Mouse (Mus musculus): ENCODE data around the gene Il23a.
"Not testable (repeated sequence)": the region's sequence is repeated elsewhere in the genome, so short reads cannot be mapped to it uniquely, and the experiment has no call there.

Il23a gene

DNA sequence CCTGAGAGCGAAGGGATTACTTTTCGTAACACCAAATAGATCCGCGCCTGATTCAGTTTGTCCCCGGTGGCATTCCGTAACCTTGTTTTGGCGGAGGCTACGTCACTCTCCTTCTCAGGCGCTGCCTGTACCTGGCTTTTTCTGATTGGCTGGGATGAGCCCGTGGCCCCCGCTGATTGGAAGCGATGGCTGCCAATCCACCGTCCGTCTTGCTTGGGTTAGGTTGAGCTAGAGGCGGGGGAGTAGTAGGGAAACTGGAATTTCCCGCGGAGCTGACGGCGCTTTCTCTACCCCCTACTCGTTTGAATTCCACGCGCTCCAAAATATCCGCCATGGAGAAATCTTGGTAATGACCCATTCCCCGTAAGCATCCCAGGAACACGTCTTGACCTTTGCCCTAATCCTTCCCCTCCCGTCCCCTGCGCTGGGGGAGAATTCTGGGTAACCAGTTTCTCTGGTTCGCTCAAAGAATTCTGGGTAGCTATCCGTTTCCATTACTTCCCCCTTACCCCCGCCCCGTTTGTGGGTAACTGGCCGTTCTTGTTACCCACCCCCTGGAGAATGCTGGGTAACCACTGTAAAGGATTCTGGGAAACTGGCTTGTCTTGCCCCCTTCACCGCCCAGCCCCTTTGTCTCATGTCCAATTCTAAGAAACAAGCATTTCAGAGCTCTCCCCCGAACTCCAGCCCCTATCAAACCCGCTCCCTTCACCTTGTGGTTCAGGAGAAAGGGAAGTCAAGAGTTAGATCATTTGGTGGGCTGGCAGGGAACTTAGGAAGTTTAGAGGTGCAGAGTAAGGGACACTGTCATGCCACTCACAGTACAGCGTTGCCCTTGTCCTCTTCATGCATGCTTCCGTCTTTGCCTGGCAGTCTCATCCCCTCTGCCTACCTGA lies 4.8 kb upstream of the Il23a start, which contains the start of gene Pan2:
TSS of gene Pan2 (plus strand) at position 210 of the 896 bp plus-strand sequence.
- peak; percentile 100 for DNase-seq

DNA sequence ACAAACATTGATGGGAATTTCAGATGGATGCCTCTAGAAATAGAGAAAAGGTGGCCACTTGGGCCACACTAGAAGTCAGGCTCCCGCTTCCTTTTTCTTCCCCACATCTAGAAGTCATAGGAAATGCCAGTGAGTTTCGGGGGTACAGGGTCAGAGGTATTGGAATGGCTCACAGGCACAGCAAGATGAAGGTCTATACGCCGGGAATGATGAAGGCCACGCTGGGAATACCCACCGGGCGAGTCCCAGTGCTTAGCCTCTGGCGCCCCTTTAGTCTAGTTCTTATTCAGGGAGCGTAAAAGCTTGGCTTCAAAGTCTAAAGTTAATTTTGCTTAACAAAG lies 4.2 kb upstream of the Il23a start:
- DNase-seq, result no peak

DNA sequence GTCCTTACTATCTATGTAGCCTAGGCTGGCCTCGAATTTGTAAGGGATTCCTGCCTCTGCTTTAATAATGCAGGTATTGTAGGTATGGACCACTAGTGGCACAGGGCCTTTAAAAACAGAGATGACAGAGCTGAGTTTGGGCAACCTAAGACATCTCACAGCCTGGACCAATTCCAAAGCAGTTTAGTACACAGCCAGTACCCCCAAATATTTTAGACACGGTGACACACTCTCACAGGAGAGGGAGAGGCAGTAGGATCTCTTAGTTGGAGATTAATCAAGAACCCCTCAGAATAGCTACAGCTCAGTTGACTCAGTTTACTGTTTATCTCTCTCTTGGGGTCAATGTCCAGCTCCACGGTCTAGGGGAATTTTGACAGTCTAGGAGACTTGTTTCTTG lies 3.8 kb upstream of the Il23a start:
- no peak for DNase-seq

DNA sequence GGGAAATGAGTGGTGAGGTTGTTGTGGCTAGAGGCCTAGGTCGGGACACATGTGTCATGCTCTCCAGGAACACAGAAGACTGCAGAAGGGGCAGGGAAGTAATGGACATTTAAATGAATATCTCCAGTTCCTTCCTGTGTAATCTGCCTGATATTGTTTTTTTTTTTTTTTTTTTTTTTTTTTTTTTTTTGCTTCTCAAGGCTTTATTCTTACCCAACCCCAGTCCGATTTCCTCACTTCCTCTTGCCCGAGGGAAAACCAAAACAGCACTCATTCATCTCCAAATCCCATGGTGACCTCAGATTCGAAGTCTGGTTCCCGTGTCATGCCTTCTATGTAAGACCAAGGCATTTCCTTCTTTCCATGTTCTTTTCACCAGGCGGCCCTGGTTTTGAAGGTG lies 309 bp downstream of the Il23a start:
- DNase-seq, result no peak

DNA sequence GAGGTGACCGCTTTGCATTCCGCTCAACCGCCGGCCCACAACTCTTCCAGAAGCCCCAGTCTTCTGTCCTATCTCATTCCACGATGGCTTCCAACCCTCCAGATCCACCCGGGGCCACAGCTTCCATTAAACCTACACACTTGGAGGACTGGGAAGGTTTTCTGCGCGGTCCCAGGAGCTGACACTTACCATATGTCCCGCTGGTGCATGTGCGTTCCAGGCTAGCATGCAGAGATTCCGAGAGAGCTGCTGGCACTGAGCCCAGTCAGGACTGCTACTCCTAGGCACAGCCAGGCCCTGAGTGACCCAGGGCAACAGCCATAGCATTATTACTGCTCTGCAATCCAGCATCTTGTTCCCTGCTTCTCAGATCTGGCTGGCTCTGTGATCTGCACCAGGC lies 930 bp downstream of the Il23a start:
- DNase-seq, result no peak

DNA sequence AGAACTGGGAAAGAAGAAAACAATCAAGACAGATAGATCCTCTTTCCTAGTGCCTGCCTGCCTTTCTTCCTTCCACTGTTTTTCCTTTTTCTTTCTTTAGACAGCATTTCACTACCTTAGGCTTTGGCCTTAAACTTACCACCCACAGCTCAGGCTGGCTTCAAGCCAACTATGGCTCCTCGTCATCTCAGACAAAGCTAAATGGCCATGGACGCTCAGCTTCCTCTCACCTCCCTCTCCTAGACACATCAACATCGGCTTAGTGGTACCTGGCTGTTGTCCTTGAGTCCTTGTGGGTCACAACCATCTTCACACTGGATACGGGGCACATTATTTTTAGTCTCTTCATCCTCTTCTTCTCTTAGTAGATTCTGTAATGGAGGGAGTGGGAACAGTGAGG lies 1.3 kb downstream of the Il23a start:
- no peak for DNase-seq

DNA sequence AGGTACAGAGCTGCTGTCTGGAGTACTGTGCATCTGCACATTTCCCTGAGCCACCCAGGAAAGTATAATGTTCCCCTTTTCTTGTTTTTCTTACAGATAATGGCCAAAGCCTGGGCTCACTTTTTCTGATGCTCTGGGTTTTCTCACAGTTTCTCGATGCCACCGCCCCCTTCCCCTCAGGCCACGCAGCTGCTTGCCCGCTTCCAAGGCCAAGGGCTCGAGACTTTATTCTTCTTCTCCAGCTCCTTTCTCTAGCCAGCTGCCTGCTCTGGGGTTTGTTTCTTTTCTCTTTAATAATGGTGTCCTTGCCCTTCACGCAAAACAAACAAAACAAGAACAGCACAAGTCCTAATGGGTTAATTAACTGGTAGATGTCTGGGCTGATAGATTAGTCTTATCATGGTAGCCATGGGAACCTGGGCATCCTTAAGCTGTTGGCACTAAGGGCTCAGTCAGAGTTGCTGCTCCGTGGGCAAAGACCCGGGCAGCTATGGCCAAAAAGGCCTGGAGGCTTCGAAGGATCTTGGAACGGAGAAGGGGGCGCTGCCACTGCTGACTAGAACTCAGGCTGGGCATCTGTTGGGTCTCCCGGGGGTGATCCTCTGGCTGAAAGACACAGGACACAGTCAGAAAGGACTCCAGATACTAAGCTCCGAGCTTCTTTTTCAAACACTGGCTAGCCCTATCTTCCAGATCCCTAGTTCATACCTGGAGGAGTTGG lies 2.0 kb downstream of the Il23a start:
- no peak for DNase-seq

DNA sequence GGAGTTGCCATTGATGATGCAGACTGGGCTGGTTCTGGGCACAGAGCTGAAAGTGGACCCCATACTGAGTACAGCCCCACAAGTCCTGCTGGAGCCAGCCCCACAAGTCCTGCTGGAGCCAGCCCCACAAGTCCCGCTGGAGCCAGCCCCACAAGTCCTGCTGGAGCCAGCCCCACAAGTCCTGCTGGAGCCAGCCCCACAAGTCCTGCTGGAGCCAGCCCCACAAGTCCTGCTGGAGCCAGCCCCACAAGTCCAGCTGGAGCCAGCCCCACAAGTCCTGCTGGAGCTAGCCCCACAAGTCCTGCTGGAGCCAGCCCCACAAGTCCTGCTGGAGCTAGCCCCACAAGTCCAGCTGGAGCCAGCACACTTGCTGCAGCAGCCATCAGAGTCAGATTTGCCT lies 8.0 kb downstream of the Il23a start:
- not testable (repeated sequence) for DNase-seq

DNA sequence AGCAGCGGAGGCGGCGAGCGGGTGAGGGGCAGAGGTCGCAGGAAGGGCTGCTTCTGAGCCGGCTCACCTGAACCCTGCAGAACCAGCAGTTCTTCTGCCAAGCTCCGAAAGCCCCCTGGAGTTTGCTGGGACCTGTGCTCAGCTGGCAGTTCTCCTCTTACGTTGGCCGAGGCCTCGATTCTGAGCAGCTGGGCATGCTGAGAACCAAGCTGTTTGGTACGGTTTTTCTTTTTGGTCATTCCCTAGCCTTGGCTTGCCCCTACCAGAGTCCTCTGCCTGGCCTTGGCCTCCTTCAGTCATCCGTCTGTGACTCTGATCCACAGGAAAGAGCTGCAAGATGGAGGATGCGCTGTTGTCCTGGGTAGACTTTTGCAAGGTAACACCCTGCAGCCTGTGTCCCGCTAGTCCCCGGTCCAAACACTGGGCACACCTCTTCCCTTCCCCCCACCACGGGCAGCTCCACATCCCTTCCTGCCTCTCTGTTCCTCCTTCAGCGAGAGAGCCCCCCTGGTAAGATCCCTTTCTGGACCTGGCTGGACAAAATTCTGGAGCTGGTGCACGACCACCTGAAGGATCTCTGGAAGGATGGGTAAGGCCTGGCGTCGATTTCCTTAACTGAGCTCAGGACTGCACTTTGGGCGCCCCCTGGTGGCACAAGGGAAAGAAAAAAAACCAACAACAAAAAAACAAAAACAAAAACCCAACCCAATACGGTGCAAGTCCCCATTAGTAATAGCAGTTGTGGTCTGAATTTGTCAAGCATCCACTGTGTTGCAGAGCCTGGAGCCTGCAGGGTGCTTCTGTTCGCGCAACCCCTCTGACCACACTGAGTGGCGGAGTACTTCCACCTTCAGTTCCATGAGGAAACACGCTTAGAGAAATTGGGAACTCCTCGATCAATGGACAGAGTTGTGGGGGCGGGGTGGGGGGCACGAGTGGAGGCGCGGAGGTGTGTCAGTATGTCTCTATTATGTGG lies 14.7 kb downstream of the Il23a start:
- DNase-seq, result peak; percentile 42 to 61

DNA sequence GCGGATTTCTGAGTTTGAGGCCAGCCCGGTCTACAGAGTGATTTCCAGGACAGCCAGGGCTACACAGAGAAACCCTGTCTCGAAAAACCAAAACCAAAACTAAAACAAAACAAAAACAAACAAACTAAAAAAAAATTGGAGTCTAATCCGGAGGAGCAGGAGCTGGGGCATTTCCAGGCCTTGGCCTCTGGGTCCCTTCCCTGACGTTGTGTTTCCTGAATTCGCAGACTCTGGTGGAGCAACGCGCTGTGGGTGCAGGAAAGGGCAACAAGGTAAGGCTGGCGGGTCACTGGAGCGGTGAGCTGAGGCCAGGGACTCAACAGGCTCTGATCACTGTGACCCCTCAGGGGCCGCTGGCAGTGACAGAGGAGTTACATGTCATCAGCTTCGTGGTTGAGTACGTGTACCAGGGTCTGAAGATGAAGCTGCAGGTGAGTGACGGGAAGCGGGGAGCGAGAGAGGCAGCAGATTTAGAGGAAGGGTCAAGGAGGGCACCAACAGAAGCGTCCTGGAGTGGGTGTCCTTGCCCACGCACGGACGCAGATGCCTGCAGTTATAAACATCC lies 15.6 kb downstream of the Il23a start:
- DNase-seq, result no peak

DNA sequence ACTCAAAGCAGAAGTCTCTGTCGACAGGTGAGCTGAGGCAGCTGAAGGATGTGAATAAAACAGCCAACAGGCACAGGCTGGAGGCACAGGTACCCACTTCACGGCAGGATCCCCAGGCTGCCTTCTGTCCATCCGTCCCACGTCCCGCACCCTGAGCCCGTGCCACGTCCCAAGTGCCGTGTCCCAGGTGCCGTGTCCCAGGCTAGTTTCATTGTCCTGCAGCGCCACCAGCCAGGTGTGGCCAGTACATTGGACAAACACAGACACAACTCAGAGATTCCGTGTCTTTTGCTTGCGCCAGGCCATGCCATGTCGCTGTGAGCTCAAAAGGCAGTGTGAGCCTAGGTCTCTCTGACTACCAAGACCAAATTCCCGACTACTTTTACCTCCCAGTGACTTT lies 16.9 kb downstream of the Il23a start:
- DNase-seq, result no peak

DNA sequence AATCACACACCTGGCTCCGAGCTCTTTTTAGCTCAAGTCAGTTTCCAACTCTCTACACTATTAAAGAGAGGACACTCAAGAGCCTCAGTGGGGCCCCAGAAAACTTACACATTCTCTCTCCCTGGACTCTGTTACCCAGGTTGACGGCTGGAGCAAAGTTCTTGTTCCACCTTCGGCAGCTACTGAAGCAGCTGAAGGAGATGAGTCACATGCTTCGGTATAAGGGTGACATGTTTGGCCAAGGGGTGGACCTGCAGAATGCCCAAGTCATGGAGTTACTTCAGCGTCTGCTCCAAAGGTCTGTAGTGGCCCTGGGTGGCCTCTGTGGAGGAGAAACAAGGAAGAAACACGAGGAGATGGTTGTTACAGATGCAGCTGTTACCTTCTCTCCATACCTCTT lies 17.6 kb downstream of the Il23a start:
- no peak for DNase-seq

DNA sequence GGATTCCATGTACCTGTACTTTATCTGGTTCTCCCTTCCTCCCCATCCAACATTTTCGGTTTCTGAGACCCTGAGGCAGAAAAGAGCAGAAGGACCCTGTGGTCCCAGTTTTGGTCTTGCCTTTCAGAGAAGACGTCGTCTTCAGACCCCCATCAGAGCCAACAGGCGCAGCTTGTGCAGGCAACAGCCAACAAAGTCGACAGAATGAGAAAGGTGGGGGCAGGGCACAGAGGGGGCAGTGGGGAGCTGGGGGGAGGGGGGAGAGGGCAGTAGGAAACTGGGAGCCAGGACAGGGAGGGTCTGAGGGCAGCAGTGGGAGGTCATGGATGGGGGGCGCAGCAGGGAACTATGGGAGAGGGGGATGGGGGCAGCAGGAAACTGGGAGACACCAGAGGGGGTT lies 20.4 kb downstream of the Il23a start:
- DNase-seq, result no peak

DNA sequence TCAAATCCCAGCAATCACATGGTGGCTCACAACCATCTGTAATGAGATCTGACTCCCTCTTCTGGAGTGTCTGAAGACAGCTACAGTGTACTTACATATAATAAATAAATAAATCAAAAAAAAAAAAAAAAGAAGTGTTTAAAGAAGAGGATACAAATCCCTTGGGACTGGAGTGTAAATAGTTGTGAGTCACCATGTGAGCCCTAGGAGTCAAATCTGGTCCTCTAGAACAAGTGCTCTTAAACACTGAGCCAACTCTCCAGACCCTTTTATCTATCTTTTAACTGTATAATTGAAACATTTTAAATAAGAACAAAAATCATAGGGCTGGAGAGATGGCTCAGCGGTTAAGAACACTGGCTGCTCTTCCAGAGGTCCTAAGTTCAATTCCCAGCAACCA lies 23.2 kb downstream of the Il23a start:
- DNase-seq, result not testable (repeated sequence)

DNA sequence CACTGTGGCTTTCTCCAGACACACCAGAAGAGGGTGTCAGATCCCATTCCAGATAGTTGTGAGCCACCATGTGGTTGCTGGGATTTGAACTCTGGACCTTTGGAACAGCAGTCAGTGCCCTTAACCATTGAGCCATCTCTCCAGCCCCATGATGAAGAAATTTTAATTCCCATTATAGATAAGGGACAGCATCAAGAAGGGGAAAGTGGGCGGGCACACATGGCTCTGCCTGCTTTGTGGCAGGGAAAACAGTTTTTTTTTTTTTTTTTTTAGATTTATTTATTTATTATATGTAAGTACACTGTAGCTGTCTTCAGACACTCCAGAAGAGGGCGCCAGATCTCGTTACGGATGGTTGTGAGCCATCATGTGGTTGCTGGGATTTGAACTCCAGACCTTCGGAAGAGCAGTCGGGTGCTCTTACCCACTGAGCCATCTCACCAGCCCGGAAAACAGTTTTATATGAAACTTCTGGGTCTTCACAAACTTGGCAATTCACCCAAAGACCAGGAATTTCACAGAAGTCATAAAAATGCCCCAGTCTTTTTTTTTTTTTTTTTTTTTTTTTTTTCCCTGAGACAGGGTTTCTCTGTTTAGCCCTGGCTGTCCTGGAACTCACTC lies 25.6 kb downstream of the Il23a start:
- not testable (repeated sequence) for DNase-seq

DNA sequence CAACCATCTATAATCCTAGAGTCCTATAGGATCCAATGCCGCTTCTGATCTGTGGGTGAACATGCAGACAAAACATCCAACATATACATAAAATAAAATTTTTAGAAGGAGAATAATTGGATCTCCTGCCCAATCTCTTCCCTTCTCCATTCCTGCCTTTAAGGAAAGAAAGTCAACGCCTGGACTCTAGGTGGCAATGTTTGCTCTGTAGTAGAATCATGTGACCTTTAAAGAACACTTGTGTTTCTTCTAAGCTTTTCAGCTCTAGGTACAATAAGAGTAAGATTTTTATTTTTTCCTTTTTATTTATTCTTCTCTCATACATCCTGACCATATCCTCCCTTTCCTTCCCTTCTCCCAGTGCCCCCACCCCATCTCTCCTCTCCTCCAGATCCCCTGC lies 26.7 kb downstream of the Il23a start:
- DNase-seq, result no peak

DNA sequence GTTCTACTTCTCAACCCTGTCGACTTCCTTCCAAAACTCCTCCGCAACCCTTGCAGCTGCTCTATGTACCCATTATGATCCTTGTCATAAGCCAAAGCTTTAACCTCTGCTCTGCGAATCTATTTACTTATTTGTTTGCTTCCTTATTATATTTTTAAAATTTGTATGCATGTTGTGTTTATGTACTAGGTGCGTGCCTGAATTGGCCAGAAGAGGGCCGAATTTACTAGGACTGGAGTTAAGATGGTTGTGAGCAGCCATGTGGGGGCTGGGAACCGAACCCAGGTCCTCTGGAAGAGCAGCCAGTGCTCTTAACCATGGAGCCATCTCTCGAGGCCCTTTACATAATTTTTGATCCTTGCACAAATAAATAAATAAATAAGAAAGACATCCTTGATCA lies 27.7 kb downstream of the Il23a start:
- no peak for DNase-seq

DNA sequence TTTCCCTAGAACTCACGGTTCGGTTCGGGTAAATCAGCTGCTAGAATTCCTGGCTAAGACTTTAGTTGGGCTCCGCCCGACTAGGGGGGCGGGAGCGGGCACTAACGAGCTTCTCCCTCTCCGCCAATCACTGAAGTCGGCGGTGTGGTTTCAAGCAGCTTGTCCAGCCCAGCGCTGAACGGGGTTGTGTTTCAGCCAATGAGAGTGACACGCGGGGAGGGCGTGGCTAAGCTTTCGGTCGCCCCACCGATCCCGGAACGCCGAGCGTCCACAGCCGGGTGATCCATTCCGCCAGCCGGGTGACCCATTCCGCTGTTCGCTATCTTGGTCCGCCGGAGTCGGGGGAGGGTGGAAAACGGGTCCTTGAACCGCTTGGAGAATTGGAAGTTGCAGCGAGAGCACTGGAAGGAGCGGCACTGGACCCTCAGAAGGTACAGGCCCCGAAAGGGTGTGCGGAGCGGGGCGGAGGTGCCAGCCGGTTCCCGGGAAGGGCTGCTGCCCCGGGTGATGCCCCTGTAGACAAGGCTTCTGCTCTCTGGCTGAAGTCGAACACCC lies 28.2 kb downstream of the Il23a start, which contains the start of gene Stat2:
TSS of gene Stat2 (plus strand) at position 273 of the 555 bp plus-strand sequence.
- peak; percentile 99 for DNase-seq

DNA sequence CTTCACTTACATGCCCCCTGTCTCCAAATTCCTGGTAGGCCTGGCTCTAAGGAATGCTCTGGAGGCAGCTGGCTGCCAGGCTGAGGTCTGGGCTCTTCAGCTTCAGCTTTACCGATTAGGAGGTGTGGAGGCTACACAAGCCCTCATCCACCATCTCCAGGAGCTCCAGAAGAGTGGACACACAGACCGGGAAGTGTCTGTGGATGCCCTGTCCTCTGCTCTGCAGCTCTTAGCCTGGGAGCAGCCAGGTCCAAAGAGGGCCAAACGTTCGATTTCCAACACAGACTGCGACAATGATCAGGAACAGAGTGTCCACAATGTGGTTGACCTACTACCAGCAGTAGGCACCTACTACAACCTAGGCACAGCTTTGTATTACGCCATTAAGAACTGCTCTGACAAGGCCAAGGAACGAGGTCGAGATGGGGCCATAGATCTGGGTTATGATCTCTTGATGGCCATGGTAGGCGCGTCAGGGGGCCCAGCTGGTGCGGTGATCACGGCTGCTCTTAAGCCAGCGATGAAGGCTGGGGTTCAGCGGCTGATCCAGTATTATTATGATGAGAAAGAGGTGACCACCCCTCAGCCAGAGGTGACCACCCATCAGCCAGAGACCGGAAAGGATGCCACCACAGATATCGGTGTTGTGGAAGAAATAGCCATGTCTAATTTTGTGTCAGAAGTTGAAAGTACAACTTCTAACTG lies 29.2 kb downstream of the Il23a start:
- no peak for DNase-seq

DNA sequence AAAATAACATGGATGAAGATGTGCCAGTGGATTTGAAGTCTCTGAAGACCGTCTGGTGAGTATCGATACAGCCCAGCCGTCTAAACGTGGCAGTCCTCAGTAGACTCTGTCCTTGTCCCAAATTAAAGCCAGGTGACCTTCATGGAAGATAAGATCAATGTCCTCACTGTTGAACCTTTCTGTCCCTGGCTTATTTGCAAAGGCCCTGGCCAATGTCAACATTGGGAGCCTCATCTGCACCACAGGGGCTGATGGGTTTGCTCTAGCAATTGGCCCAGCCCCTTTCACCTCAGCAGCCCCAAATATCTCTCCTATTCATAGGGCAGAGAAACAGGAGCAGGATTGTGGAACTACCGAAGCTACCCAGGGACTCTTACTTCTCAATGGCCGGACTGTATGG lies 30.2 kb downstream of the Il23a start, which contains the start of gene Apof:
TSS of gene Apof (plus strand) at position 301 of the 400 bp plus-strand sequence.
- DNase-seq, result no peak

All from lung, adult 18-20 months (tissue).